Mouse (Mus musculus): Measurements from ENCODE around the gene Gpr180.

GRCm38 (mm10) chr14:118132642-118132977, 4.3 kb upstream of the Gpr180 start, which contains the start of gene Tgds:
- no peak for TF ChIP-seq CTCF (IDR thresholded peaks at IDR 0.05; ENCODE audit: extremely low read depth, insufficient read depth, insufficient read length, insufficient replicate concordance)
- peak; percentile 83 for TF ChIP-seq POLR2A (IDR thresholded peaks at IDR 0.05; ENCODE audit: low read depth, low read length)
